Mouse (Mus musculus) small intestine, adult 2 months (tissue): ENCODE results near the gene Chd4.

Experiments used
- CTCF ChIP-seq: fragments of 200-500 bp; IDR thresholded peaks from 2 replicates; pipeline ENCODE4 v1.5.1; 2012; ENCODE audit warnings: low read depth, mild to moderate bottlenecking, control low read depth, inconsistent platforms, low read length, moderate library complexity, mixed read lengths; ENCODE audit not compliant: insufficient replicate concordance, insufficient read length; ENCODE audit errors: extremely low read depth
- POLR2A ChIP-seq: fragments of 200-500 bp; IDR thresholded peaks from 2 replicates; pipeline ENCODE4 v1.6.1; 2012; ENCODE audit warnings: low read depth, mild to moderate bottlenecking, control low read depth, inconsistent platforms, low read length, moderate library complexity

DNA sequence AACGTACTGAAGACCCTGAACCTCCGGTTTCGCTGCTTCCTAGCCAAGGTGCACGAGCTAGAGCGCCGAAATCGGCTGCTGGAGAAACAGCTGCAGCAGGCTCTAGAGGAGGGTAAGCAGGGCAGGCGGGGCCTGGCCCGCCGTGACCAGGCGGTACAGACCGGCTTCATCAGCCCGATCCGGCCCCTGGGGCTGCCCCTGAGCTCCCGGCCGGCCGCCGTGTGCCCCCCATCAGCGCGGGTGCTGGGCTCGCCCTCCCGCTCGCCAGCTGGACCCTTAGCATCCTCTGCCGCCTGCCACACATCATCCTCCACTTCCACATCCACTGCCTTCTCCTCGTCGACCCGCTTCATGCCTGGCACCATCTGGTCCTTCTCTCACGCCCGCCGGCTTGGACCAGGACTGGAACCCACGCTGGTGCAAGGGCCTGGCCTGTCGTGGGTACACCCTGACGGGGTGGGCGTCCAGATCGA is 49.7 kb downstream of the Chd4 start:
- TF ChIP-seq CTCF, result no peak
- TF ChIP-seq POLR2A, result no peak
